Mouse (Mus musculus): ENCODE data around the gene Plekhn1.

Gene Plekhn1

DNA sequence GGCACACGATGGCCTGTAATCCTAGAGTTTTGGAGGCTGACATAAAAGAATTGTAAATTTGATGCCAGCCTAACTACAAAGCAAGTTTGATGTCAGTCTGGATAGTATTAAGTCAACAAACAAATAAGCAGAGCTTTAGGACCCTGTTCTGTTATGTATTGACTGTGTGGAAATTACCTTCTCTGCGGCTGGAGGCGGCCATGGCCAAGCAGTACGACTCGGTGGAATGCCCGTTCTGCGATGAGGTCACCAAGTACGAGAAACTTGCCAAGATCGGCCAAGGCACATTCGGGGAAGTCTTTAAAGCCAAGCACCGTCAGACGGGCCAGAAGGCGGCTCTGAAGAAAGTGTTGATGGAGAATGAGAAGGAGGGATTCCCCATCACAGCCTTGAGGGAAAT, 21.5 kb downstream of the Plekhn1 start:
- no peak for DNase-seq

DNA sequence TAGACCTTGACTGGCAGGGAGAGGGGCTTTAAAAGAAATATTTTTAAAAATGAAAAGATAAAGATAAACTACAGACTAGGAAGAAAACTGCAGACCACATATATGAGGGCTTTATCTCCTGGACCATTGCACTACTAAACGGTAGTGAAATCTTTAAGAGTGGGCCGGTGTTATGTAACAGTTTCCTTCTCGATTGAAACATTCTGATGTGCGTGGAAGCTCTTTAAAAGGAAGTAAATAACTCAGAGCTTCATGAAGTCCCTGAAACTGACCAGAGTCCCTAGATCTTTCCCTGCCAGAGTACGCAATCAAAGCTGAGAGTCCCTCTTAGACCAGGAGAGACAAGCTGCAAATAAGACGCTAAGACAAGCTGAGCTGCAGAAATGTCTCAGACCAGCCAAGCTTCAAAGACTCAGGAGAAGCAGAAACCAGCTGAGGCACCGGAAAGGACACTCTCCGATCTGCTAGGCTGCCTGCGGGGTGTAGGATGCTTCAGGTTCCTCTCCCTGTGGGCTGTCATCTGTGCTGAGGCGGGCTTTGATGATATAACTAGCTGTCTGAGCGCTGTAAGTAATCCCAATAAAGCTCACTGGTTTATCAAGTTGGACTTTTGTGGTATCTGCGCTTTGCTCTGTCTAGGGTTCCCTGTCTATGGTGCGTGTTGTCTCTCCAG, 24.6 kb downstream of the Plekhn1 start:
- no peak for DNase-seq

DNA sequence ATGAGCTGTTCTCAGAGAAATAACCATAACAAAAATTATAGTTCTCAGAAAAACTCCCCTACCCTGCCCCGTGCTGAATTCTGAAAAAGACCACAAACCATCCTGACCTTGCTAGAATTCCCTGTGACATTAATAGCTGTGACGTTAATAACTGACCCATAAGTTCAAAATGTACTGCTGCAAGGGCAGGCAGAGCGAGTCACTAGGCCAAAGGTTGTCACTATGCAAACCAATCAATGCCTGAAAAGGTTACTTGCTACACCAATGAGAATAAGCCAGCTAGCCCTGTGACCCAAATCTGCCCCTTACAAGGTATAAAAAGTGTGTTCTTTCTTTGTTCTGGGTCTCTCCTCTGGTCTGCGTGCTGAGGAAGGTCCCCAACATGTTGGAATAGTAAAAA, 25.8 kb downstream of the Plekhn1 start:
- DNase-seq = no peak

DNA sequence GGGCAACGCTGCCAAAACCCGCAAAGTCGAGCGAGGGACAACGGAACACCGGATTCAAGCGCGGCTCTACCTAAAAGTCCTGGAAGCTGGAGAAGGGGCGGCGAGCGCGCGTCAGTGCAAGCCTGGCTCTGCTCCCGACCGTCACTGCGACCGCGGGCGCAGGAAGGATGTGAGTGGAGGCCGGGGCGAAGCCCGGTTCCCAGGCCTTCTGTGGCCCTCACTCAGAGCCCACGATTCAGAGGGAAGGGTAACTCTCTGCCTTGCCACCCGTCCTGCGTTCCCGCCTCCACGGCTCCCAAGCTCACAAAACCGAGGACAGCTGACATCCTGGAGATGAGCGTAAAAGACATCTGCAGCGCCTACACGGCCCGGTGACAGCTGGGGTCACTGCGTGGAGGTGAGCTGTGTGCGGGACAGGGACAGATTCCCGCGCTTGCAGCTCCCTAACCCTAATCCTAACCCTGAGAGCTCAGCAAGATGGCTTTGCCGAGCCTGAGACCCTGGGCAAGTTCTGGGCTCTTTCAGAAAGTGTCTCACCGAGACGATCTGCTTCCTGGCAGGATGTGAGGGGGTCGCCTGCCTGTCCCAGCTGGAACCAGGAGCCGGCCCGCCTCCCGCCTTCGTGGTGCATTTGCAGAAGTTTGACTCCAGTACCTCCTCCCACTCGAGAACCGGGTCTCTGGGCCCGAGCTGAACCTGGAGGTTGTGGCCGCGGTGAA, 31.1 kb downstream of the Plekhn1 start:
- DNase-seq = peak; percentile 64

DNA sequence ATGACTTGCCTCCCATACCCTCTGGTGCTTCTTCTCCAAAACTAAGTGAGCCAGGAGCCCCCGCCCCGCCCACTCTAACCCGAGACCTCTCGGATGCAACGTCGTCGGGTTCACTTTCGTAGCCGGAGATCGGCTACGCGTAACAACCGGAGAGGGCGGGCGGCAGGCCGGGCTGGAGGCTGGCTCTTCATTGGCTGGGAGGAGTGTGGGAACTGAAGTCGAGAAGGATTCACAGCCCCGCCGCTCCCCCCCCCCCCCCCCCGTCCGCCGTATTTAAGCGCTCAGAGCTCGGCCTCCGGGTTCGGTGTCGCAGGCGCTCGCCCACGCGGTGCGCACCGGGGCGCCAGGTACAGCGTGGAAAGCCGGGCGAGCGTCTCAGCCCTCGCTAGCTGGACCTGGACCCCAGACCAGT, 31.6 kb downstream of the Plekhn1 start, which contains the start of gene AW011738:
Gene AW011738 (plus strand): TSS at position 304 of the 412 bp plus-strand sequence.
- DNase-seq = peak; percentile 86

DNA sequence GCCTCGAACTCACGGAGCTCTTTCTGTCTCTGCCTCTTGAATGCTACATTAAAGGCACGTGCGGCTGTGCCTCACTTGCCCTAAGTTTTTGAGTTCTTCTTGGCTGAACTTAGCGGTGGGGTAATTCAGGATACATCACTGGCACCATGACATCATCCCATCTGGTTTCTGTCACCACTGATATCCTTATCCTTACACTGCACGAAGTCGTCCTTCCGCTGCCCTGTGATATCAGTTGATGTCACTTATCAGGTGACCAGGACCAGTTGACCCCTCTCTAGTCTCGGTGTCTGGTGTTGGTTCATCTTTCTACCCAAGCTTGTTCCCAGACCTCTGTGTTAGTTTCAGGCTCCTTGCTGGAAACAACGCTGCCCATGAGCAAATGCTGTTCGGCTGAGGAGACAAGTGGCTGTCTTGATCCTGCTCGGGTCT, 32.2 kb downstream of the Plekhn1 start:
- no peak for DNase-seq

DNA sequence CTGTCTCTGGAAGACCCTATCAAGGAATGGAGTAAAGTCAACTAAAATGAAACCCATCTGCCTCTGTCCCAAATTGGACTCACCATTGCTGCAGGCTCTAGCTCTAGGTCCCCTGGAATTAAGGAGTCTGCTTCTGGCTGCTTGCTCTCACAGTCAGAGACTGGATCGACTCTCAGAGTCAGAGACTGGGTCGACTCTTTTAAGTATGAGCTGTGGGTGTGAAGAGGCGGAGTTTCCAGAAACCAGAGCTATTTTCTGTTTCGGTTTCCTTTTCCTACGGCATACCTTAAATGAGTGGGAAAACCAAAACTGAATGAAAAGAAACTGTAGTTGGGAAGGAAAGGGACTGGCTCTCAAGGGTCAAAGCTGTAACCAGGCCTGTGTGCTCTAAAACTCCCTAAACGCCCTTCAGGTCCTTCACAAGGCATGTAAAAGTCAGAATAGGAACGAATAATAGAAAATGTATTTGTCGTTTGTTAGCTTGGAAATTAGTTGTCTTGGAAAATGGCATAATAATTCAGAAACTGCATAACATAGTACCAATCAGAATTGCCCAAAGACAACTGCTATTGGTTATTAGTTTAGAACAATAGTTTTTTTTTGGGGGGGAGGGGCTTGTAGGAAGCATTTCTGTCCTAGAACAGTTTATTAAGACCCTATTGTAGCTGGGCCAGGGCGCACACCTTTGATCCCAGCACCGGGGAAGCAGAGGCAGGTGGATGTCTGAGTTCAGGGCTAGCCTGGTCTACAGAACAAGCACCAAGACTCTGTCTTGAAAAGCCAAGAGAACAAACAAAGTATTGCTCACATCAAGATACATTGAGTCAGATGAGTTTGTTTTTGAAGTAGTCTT, 33.8 kb downstream of the Plekhn1 start, which contains the start of gene Isg15:
Gene Isg15 (minus strand): TSS at position 196 of the 853 bp plus-strand sequence.
- no peak for DNase-seq

DNA sequence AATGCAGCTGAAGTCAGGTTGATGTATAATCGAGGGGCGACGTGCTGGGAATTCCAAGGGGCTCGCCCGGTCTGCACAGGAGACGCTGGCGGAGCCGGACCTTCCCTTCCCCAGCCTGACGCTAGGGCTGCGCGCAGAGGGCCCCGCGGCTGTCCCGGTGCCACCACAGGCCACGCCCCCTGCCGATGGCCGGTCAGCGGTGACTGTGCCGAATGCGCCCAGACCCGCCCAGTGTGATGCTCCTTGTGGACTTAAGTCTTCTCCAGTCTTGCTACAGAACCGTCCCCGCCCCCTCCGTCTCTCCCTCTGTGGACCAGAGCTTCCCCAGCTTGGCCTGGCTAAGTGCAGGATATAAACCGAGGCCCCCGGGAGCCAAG, 36.8 kb downstream of the Plekhn1 start:
- peak; percentile 95 for DNase-seq

DNA sequence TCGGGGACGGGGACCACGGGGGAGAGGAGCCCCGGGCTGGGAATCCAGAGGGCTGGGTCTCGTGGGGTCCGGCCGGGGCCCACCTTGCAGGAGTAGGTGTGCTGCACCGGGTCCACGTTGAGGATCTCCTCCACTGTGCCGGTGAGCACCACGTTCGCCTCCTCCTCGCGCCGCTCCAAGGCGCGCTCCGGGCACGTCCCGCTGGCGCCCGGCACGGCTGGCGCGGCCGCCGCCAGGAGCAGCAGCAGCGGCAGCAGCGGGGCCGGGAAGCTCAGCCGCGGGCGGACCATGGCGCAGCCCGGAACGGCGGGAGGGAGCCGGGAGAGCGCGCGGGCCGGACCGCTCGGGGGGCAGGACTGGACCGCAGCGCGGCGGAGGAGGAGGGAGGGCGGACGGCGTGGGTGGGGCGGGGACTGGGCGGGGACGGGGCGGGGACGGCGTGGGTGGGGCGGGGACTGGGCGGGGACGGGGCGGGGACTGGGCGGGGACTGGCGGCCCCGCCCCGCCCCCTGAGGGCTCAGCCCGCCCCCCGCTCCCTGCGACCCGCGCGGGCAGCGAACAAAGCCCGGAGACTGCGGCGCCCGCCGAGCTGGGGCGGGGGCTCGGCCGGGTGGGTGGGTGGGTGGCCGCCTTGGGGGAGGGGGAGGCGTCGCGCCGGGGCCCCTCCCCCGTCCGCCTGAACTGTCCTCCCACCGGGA, 37.4 kb downstream of the Plekhn1 start, which contains the start of gene Agrn:
Gene Agrn (minus strand): TSS at position 358 of the 698 bp plus-strand sequence.
- DNase-seq = peak; percentile 79

DNA sequence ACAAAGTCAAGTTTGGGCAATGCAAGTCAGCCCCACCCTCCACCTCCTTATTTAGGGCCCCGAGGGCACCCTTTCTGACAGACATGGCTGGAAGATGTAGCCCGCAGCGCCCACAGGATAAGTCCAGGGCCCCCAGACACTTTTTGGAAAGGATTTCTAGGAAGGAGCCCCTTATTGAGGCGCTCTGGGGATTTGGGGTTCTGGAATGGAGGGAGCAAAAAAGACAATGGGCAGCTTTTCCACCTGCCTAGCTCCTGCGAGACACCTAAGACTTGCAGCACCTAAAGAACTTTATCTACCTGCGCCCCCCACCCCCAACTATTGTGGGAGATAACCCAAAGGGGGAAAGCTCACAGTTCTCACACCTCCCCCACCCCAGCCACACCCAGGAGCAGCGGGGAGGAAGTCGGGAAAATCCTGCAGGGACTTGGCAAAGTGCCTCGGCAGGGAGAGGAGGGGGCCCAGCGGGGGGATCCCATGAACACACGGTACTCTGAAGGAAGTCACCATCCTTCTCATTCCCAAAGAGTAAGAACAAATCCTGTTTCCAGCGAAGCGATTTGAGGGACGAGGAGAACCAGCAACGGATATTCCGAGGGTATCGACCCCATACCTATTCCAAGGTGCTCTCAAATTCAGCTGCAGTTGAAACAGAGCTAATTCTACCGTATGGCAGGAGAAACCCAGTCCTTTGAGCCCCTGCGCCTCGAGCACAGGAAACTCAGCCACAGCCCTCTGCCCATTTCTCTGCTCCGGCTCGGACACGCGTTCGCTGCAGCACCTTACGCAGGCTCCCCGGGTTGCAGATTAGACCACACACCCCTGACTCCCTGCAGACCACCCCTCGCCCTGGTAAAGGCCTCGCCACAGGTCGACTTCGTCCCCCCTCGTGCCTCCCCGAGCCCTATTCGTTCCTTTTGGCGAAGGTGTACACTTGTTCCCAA, 38.5 kb downstream of the Plekhn1 start:
- DNase-seq = peak; percentile 79

DNA sequence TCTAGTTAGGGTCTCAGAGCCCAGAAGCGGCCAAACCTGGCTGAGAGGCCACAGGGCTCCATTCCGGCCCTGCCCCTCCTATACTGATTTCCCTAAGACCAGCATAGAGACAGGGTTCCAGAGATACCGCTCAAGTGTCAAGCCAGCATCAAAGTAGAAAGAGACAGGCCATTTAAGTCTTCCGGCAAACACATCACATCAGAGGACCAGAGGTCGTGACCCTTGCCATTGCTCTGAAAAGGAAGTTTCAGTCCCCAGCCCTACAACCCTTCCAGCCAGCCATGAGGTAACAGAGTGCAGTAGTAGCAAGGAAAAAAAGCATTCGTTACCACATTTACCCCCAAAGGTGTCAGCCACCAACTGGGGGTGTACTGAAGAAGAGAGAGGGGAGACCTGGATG, 40.3 kb downstream of the Plekhn1 start:
- no peak for DNase-seq

DNA sequence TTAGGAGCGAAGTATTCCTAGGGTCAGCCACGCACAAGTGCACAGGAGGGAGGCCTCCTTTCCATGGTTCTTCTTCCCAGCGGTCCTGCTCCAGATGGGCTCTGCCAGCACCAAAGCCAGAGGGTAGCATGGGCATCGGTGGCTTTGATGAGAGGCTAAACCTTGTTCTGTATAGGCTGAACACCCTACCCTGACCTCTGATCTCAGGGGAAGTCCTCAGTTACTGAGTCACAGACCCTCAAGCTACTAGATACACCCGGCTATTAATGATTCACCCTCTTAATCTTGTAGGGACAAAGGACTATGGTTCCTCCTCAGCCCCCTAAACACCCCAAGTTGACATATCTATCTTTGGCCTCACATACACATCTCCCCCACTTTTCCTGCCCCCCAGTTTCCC, 40.8 kb downstream of the Plekhn1 start:
- no peak for DNase-seq

DNA sequence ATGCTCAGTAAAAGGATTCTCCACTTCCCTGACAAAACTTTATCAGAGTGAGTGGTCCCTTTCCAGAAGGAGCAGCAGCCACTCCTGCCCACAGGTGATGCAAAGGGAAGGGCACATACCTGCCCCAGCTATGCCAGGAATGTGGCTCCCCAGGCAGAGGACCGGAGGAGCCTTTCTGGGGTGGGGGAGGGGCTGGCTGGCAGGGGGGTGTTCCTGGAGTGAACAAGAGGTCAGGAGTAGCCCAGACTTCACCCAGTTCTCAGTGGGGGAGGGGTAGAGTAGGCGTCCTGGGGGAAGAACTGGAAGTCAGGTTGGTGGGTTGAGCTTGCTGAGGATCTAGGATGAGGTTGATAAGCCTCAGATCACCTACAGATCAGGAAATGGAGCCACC, 41.5 kb downstream of the Plekhn1 start:
- no peak for DNase-seq

DNA sequence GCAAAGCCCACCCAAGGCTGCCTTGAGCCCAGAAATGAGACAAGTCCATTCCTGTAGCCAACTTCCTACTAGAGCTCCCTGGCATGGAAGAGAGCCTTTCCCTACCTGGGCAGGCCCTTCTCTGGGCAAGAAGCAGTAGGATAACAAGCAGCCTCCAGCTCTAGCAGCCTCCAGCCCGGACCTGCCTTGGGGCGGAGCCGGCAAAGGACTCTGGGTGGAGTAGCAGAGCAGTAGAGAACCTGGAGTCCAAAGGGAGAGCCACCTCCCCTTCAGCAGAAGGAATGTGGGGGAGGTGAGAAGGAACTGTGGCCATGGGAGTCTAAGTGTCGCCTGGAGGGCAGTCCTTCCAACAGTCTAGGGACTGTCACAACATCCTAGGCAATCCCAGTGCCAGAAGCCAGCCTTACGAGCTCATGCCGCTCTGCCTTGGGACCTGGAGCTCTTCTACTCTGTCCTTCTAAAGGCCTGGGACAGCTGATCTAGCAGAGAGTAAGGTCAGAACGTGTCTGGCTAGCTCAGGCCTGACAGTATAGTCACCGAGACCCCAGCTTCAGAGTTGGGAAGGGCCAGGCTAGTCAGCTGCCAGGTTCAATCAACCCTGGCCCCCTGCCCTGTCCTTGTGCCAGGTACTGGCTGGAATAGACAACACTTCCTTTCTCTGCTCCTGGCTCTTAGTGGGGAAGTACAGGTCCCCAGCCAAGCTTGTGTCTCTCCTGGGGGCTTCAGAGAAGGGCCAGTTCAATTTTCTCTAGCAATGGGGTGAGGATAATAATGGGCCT, 42.0 kb downstream of the Plekhn1 start:
- no peak for DNase-seq

DNA sequence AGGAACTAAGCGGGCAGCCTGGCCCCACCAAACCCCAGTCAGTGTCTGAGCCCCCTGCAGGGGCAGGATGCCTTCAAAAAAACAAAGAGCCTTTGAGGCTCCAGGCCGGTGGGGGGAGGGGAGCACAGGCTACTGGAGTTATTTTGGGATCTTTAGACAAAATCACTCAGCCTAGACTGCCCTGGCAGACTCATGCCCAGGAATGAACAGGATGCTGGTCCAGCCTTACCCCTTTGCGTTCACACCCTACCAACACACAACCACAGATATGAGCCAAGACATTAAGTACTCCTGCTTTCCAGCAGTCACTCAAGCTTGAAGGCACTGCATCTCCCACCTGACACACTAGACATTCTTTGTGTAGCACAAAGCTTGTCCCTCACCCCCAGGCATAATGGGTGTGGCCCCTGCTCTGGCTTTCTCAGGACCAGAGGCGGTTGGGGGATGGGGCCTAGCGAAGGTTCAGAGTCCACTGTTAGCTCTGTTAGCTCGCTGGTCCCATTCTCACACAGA, 45.8 kb downstream of the Plekhn1 start:
- peak; percentile 82 for DNase-seq

DNA sequence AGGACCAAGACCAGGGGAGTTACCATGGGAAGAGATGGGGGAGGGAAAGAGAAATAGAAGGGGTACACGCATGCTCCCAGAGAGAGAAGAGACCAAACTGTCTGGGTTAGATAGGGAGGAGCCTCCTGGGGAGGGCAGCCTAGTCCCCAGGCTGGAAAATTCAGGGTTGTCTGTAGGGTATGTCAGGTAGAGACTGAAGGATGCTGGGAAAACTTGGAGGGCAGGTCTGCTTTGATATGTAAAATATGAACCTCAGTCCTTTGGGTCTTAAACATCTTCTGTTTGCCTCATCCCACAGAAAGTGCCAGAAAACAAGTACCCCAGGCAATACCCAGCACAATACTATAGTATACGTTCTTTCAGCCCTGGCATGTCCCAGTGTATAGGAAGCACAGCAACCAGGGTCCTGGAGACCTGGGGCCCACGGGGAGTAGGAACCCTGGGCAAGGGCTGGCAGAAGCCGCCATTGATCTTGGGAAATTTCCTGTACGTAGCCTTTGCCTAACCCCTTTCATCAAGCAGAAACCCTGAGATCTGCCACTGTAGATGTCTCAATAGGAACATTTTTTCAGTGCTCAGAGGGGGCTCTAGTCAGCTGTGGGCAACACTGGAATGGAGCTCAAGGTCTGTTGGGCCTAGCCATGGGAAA, 46.4 kb downstream of the Plekhn1 start:
- no peak for DNase-seq

DNA sequence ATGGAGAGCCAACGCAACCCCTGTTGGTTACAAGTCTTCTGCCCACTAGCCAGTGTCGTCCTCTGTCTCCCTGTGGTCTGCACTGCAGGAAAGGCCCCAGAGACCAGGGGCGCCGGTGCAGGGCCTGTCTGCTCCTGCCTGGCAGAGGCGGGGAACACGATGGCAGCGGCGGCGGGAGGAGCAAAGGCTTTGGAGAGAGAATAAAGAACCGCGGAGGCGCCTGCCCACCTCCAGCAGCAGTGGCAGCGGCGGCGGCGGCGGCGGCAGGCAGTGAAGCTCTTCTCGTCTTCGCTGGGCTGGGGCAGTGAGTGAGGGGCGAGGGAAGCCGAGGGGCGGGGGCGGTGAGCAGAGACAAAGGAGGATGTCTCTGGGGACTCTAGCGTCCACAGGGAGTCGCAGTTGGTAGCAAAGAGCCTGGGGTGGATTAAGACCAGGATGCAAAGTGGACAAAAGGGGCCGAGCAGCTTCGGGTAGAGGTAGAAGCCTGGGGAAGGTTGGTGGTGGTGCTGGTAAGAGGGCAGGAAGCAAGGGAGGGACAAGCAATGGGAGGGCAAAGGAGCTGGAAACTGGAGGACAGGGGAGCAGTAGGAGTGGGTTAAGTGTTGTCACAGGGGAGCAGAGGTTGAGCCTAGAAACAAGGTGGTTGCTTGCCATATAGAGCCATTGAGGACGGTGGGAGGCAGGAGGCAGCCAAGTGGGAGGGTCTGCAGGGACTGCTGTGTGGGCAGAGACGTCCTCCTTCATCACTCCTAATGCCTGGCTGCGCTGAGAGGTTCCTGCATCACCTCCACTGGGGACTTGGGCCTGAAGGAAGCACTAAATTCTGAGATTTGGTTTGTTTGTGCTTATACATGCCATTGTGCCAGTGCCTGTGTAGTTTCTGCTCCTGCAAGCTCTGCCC, 48.5 kb downstream of the Plekhn1 start:
- peak; percentile 88 for DNase-seq

DNA sequence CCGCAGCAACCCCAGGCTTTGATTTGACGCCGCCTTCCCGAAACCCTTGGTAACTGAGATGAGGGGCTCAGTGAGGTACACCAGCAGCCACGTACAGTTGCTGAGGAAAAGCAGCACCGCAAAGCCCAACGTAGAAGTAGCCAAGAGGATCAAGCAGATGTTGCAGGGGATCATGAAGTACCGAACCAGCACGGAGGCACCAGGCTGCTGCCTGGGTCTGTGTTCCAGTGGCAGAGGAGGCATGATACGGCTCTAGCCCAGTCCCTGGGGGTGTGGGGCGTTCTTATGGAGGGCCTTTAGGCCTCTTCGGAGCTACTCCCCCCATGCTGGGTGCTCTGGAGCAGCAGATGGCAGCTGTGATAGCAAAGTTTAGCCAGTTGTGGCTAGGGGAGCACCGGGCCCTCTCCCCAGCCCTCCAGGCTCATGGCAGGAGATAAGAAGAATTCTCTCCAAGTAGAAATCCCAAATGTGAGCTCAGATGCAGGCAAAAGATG, 49.2 kb downstream of the Plekhn1 start:
- DNase-seq = peak; percentile 29
